Mouse (Mus musculus): ENCODE measurements at regions not wholly inside any gene's neighbourhood (a gene's known extent, or its start where the extent isn't known, plus 50 kb on each side); places are given as distances from the start of the nearest gene placed in this dataset.

GRCm38 (mm10) chr3:105191303-105191702 is 124.7 kb downstream of the 4930564D02Rik start:
- no peak overlapping the region for H3K9ac ChIP-seq

GRCm38 (mm10) chr3:105191830-105192229 is 125.2 kb downstream of the 4930564D02Rik start:
- no peak for ATAC-seq (ENCODE audit: insufficient read depth, low FRiP score, low read depth)
- Histone ChIP-seq H3K36me3 (no peaks in the 10 kb centered on the region), H3K27me3 (replicated peaks) (no peaks in the 10 kb centered on the region), H3K4me2 (no peak overlapping the region), H3K9ac (no peak overlapping the region), H3K4me1 (no peaks in the 10 kb centered on the region), H3K9me3 (no peaks in the 10 kb centered on the region), H3K4me3 (replicated peaks) (no peak overlapping the region), H3K27ac (no peak overlapping the region)
- WGBS = 43% methylated on average over 7 of the region's 7 CpGs

More at GRCm38 (mm10) chr3:105191303-105191702, 124.7 kb downstream of the 4930564D02Rik start:
- H3K4me1 ChIP-seq = no peaks in the 10 kb centered on the region
- no peaks in the 10 kb centered on the region for H3K9me3 ChIP-seq
- no peak for ATAC-seq (ENCODE audit: insufficient read depth, low FRiP score, low read depth)
- H3K36me3 ChIP-seq = no peaks in the 10 kb centered on the region
- H3K27ac ChIP-seq = no peak overlapping the region
- H3K27me3 ChIP-seq (replicated peaks) = no peaks in the 10 kb centered on the region
- no peak overlapping the region for H3K4me3 ChIP-seq (replicated peaks)
- H3K4me2 ChIP-seq = no peak overlapping the region
- 79% methylated on average over 7 of the region's 7 CpGs for WGBS

- H3K9ac ChIP-seq = no peak overlapping the region
- H3K27me3 ChIP-seq (replicated peaks) = no peaks in the 10 kb centered on the region
- no peak overlapping the region for H3K27ac ChIP-seq
- H3K4me2 ChIP-seq = no peak overlapping the region
- no peak overlapping the region for H3K4me3 ChIP-seq (replicated peaks)
- H3K9me3 ChIP-seq = no peaks in the 10 kb centered on the region
- H3K4me1 ChIP-seq = no peaks in the 10 kb centered on the region
- H3K36me3 ChIP-seq = no peaks in the 10 kb centered on the region
- WGBS = 75% methylated on average over 3 of the region's 3 CpGs
- no peak for ATAC-seq (ENCODE audit: insufficient read depth, low FRiP score, low read depth)
Measured at GRCm38 (mm10) chr3:105200735-105201134, 134.1 kb downstream of the 4930564D02Rik start.

GRCm38 (mm10) chr3:105209164-105209563 is 142.5 kb downstream of the 4930564D02Rik start:
- no peak for ATAC-seq (ENCODE audit: insufficient read depth, low FRiP score, low read depth)
- Histone ChIP-seq H3K9ac (no peak overlapping the region), H3K4me2 (no peak overlapping the region), H3K4me3 (replicated peaks) (no peak overlapping the region), H3K27me3 (replicated peaks) (no peaks in the 10 kb centered on the region), H3K36me3 (no peaks in the 10 kb centered on the region), H3K9me3 (no peaks in the 10 kb centered on the region), H3K27ac (no peak overlapping the region), H3K4me1 (no peaks in the 10 kb centered on the region)
- WGBS = 51% methylated on average over 5 of the region's 5 CpGs

GRCm38 (mm10) chr3:105211023-105211422 is 144.4 kb downstream of the 4930564D02Rik start:
- no peaks in the 10 kb centered on the region for H3K9me3 ChIP-seq
- WGBS = 86% methylated on average over 1 of the region's 1 CpGs
- no peaks in the 10 kb centered on the region for H3K27me3 ChIP-seq (replicated peaks)
- H3K4me3 ChIP-seq (replicated peaks) = no peak overlapping the region
- no peak overlapping the region for H3K4me2 ChIP-seq
- H3K36me3 ChIP-seq = no peaks in the 10 kb centered on the region
- H3K27ac ChIP-seq = no peak overlapping the region
- H3K9ac ChIP-seq = no peak overlapping the region
- H3K4me1 ChIP-seq = no peaks in the 10 kb centered on the region
- no peak for ATAC-seq (ENCODE audit: insufficient read depth, low FRiP score, low read depth)

GRCm38 (mm10) chr3:105211726-105212125 is 145.1 kb downstream of the 4930564D02Rik start:
- Histone ChIP-seq H3K4me1 (no peaks in the 10 kb centered on the region), H3K9ac (no peak overlapping the region), H3K36me3 (no peaks in the 10 kb centered on the region), H3K27ac (no peak overlapping the region), H3K4me3 (replicated peaks) (no peak overlapping the region), H3K27me3 (replicated peaks) (no peaks in the 10 kb centered on the region), H3K9me3 (no peaks in the 10 kb centered on the region), H3K4me2 (no peak overlapping the region)
- no peak for ATAC-seq (ENCODE audit: insufficient read depth, low FRiP score, low read depth)
- WGBS = 66% methylated on average over 3 of the region's 3 CpGs

GRCm38 (mm10) chr3:105214867-105215266 is 148.2 kb downstream of the 4930564D02Rik start:
- no peak overlapping the region for H3K4me3 ChIP-seq (replicated peaks)
- no peak overlapping the region for H3K27ac ChIP-seq
- no peaks in the 10 kb centered on the region for H3K36me3 ChIP-seq
- no peaks in the 10 kb centered on the region for H3K9me3 ChIP-seq
- no peaks in the 10 kb centered on the region for H3K27me3 ChIP-seq (replicated peaks)
- ATAC-seq (ENCODE audit: insufficient read depth, low FRiP score, low read depth) = no peak
- H3K9ac ChIP-seq = no peak overlapping the region
- no peaks in the 10 kb centered on the region for H3K4me1 ChIP-seq
- H3K4me2 ChIP-seq = no peak overlapping the region
- WGBS = 32% methylated on average over 4 of the region's 4 CpGs

- H3K4me3 ChIP-seq (replicated peaks) = no peak overlapping the region
- H3K9me3 ChIP-seq = no peaks in the 10 kb centered on the region
- 51% methylated on average over 7 of the region's 7 CpGs for WGBS
- H3K36me3 ChIP-seq = no peaks in the 10 kb centered on the region
- no peak overlapping the region for H3K4me2 ChIP-seq
- no peaks in the 10 kb centered on the region for H3K27me3 ChIP-seq (replicated peaks)
- no peak overlapping the region for H3K9ac ChIP-seq
- no peak for ATAC-seq (ENCODE audit: insufficient read depth, low FRiP score, low read depth)
- H3K4me1 ChIP-seq = no peaks in the 10 kb centered on the region
- H3K27ac ChIP-seq = no peak overlapping the region
Measured at GRCm38 (mm10) chr3:105215729-105216128, 149.1 kb downstream of the 4930564D02Rik start.

GRCm38 (mm10) chr3:105219630-105220029 is 153.0 kb downstream of the 4930564D02Rik start:
- no peak for ATAC-seq (ENCODE audit: insufficient read depth, low FRiP score, low read depth)

GRCm38 (mm10) chr3:105220641-105221040 is 154.0 kb downstream of the 4930564D02Rik start:
- Histone ChIP-seq H3K4me3 (replicated peaks) (no peak overlapping the region), H3K9ac (no peak overlapping the region), H3K36me3 (no peaks in the 10 kb centered on the region), H3K27me3 (replicated peaks) (no peaks in the 10 kb centered on the region), H3K9me3 (no peaks in the 10 kb centered on the region), H3K4me2 (no peak overlapping the region), H3K27ac (no peak overlapping the region), H3K4me1 (no peaks in the 10 kb centered on the region)
- 71% methylated on average over 1 of the region's 1 CpGs for WGBS
- ATAC-seq (ENCODE audit: insufficient read depth, low FRiP score, low read depth) = no peak

More at GRCm38 (mm10) chr3:105219630-105220029, 153.0 kb downstream of the 4930564D02Rik start:
- no peak overlapping the region for H3K4me2 ChIP-seq
- H3K9ac ChIP-seq = no peak overlapping the region
- WGBS = 53% methylated on average over 3 of the region's 3 CpGs
- no peak overlapping the region for H3K4me3 ChIP-seq (replicated peaks)
- no peak overlapping the region for H3K27ac ChIP-seq
- no peaks in the 10 kb centered on the region for H3K9me3 ChIP-seq
- H3K4me1 ChIP-seq = no peaks in the 10 kb centered on the region
- H3K36me3 ChIP-seq = no peaks in the 10 kb centered on the region
- no peaks in the 10 kb centered on the region for H3K27me3 ChIP-seq (replicated peaks)

- no peak overlapping the region for H3K27ac ChIP-seq
- H3K4me2 ChIP-seq = no peak overlapping the region
- no peaks in the 10 kb centered on the region for H3K4me1 ChIP-seq
- no peak for ATAC-seq (ENCODE audit: insufficient read depth, low FRiP score, low read depth)
- no peak overlapping the region for H3K9ac ChIP-seq
- no peak overlapping the region for H3K4me3 ChIP-seq (replicated peaks)
- no peaks in the 10 kb centered on the region for H3K9me3 ChIP-seq
- no peaks in the 10 kb centered on the region for H3K36me3 ChIP-seq
- 56% methylated on average over 3 of the region's 3 CpGs for WGBS
- H3K27me3 ChIP-seq (replicated peaks) = no peaks in the 10 kb centered on the region
Measured at GRCm38 (mm10) chr3:105222925-105223324, 156.3 kb downstream of the 4930564D02Rik start.

- 37% methylated on average over 4 of the region's 4 CpGs for WGBS
- Histone ChIP-seq H3K36me3 (no peaks in the 10 kb centered on the region), H3K27me3 (replicated peaks) (no peaks in the 10 kb centered on the region), H3K9ac (no peak overlapping the region), H3K9me3 (no peaks in the 10 kb centered on the region), H3K4me2 (no peak overlapping the region), H3K4me3 (replicated peaks) (no peak overlapping the region), H3K4me1 (no peaks in the 10 kb centered on the region), H3K27ac (no peak overlapping the region)
- no peak for ATAC-seq (ENCODE audit: insufficient read depth, low FRiP score, low read depth)
Measured at GRCm38 (mm10) chr3:105223671-105224070, 157.0 kb downstream of the 4930564D02Rik start.

- no peaks in the 10 kb centered on the region for H3K9me3 ChIP-seq
- no peak overlapping the region for H3K27ac ChIP-seq
- no peak for ATAC-seq (ENCODE audit: insufficient read depth, low FRiP score, low read depth)
- no peak overlapping the region for H3K4me3 ChIP-seq (replicated peaks)
- no peaks in the 10 kb centered on the region for H3K27me3 ChIP-seq (replicated peaks)
- 54% methylated on average over 1 of the region's 1 CpGs for WGBS
- no peaks in the 10 kb centered on the region for H3K4me1 ChIP-seq
- H3K9ac ChIP-seq = no peak overlapping the region
- H3K36me3 ChIP-seq = no peaks in the 10 kb centered on the region
- no peak overlapping the region for H3K4me2 ChIP-seq
Measured at GRCm38 (mm10) chr3:105227551-105227950, 160.9 kb downstream of the 4930564D02Rik start.
